Mouse (Mus musculus) left cerebral cortex, adult 2 months (tissue): Measurements from ENCODE around the gene Arl14. TPM values are rescaled to one million over a fixed set of nuclear protein-coding genes. Genes with fewer than 3 reads are reported as not detected.
"Not testable (repeated sequence)": the region's sequence is repeated elsewhere in the genome, so short reads cannot be mapped to it uniquely, and the experiment has no call there.

Experiments used
- DNase-seq, 2 experiments: peaks; one replicate each; pipeline ENCODE4 v3.0.0; 2021 to 2022; ENCODE audit warnings: low spot score in 2 of 2, mixed read lengths in 1 of 2; ENCODE audit errors: extremely low spot score in 1 of 2
- H3K27ac ChIP-seq: fragments of 200-600 bp; 2 replicates; pipeline ENCODE4 v1.8.1; 2022
- H3K4me3 ChIP-seq: fragments of 200-600 bp; 2 replicates; pipeline ENCODE4 v1.8.1; 2022
- CTCF ChIP-seq: fragments of 200-600 bp; IDR thresholded peaks from 2 replicates; pipeline ENCODE4 v1.8.1; 2022; ENCODE audit warnings: antibody characterized with exemption, mild to moderate bottlenecking, moderate library complexity
- intact Hi-C: fragments of 180-260 bp; cut with DNase I; formaldehyde crosslinking; loops from one replicate; pipeline ENCODE4 v1.15.1; 2025
- total RNA-seq, 2 experiments: library from RNA; stranded (reverse); gene quantifications; 2 replicates each; pipeline ENCODE4 v1.2.3; 2021

The Arl14 gene
- total RNA-seq, 2 experiments from 2014 or later: not detected

- intact Hi-C loops: no loop called here
- Histone ChIP-seq H3K4me3 (no peak overlapping the region), H3K27ac (no peak overlapping the region)
- TF ChIP-seq CTCF: no peak
- no peak for DNase-seq
Measured at GRCm38 (mm10) chr3:69241020-69241419, 18.8 kb downstream of the Arl14 start.

- no peak for DNase-seq
- intact Hi-C loops: no loop called here
- H3K27ac ChIP-seq: no peak overlapping the region
- TF ChIP-seq CTCF: no peak
- no peak overlapping the region for H3K4me3 ChIP-seq
Measured at GRCm38 (mm10) chr3:69253096-69253866, 31.1 kb downstream of the Arl14 start.

GRCm38 (mm10) chr3:69254676-69255075 lies 32.5 kb downstream of the Arl14 start:
- no peak overlapping the region for H3K27ac ChIP-seq
- intact Hi-C loops: loop anchor here (5.0 kb wide), 1 partner anchor 448 kb away; no protein-coding TSS in a partner anchor
- no peak overlapping the region for H3K4me3 ChIP-seq
- no peak for TF ChIP-seq CTCF
- no peak for DNase-seq

- intact Hi-C loops: loop anchor here (1.0 to 5.0 kb wide), 3 partner anchors 60 to 445 kb away; partner anchors contain the start of gene Ppm1l
- H3K27ac ChIP-seq: no peak overlapping the region
- TF ChIP-seq CTCF: peak; percentile 83
- no peak overlapping the region for H3K4me3 ChIP-seq
- peak; percentile 28 to 34 for DNase-seq
Measured at GRCm38 (mm10) chr3:69257049-69257699, 35.0 kb downstream of the Arl14 start.

- DNase-seq: no peak
- no peak overlapping the region for H3K27ac ChIP-seq
- intact Hi-C loops: no loop called here
- H3K4me3 ChIP-seq: no peak overlapping the region
- TF ChIP-seq CTCF: no peak
Measured at GRCm38 (mm10) chr3:69263010-69263643, 40.9 kb downstream of the Arl14 start.

GRCm38 (mm10) chr3:69264299-69264698 lies 42.1 kb downstream of the Arl14 start:
- H3K27ac ChIP-seq, H3K4me3 ChIP-seq, DNase-seq, intact Hi-C loops: not testable (repeated sequence)

GRCm38 (mm10) chr3:69271812-69272211 lies 49.6 kb downstream of the Arl14 start:
- intact Hi-C loops: no loop called here
- DNase-seq: no peak
- H3K27ac ChIP-seq: no peak overlapping the region
- H3K4me3 ChIP-seq: no peak overlapping the region
- no peak for TF ChIP-seq CTCF

Other genes with a start within 250 kb of the Arl14 start
- gene Ift80, start 217.8 kb upstream of the Arl14 start, total RNA-seq: 10 to 100 TPM; 19.9 to 26.1 TPM
- gene Smc4, start 217.7 kb upstream of the Arl14 start, total RNA-seq: 1 to 10 TPM; 4.7 to 4.9 TPM
- gene Trim59, start 177.7 kb upstream of the Arl14 start, total RNA-seq: 1 to 10 TPM; 7.1 to 9.1 TPM
- gene Kpna4, start 95.3 kb upstream of the Arl14 start, total RNA-seq: 10 to 100 TPM; 66.2 to 72.9 TPM
- 10 to 100 TPM; 83.4 to 87.6 TPM for gene Ppm1l, start 94.4 kb downstream of the Arl14 start, total RNA-seq